Mouse (Mus musculus): ENCODE measurements around the gene Unc45b.
"Not testable (repeated sequence)": the region's sequence is repeated elsewhere in the genome, so short reads cannot be mapped to it uniquely, and the experiment has no call there.

- TF ChIP-seq POLR2A (IDR thresholded peaks at IDR 0.05; ENCODE audit: control insufficient read depth, low read depth, low read length); CTCF (IDR thresholded peaks at IDR 0.05; ENCODE audit: control insufficient read depth, insufficient read depth, insufficient replicate concordance, low read depth, low read length): not testable (repeated sequence)
Observed at GRCm38 (mm10) chr11:82982409-82982808, 72.1 kb downstream of the Unc45b start.

Measured in testis, adult 2 months (tissue).